Mouse (Mus musculus) neural tube, embryonic 14.5 days (tissue): ENCODE measurements around the gene Bri3bp. TPM values are rescaled to one million over a fixed set of nuclear protein-coding genes. Genes with fewer than 3 reads are reported as not detected.
"Not testable (repeated sequence)": the region's sequence is repeated elsewhere in the genome, so short reads cannot be mapped to it uniquely, and the experiment has no call there.

ENCODE experiments used
- ATAC-seq: fragments of 200-750 bp; cut with Nextera tagmentation; 2 replicates; pipeline ENCODE4 v1.8.0; 2017; ENCODE audit warnings: low read depth, mild to moderate bottlenecking, moderate TSS enrichment, moderate library complexity
- H3K27ac ChIP-seq: fragments of 300-500 bp; sonication (generic); 2 replicates; pipeline ENCODE4 v1.5.1; 2014; ENCODE audit warnings: low read depth, mild to moderate bottlenecking, control low read depth, low read length, moderate library complexity, mixed read lengths
- H3K27me3 ChIP-seq: fragments of 300-500 bp; sonication (generic); 2 replicates; pipeline ENCODE4 v1.6.1; 2014; ENCODE audit warnings: low read length; ENCODE audit not compliant: control insufficient read depth, insufficient read depth
- H3K36me3 ChIP-seq: fragments of 300-500 bp; sonication (generic); 2 replicates; pipeline ENCODE4 v1.6.1; 2014; ENCODE audit warnings: low read length, mixed read lengths; ENCODE audit not compliant: control insufficient read depth, insufficient read depth
- H3K4me1 ChIP-seq: fragments of 300-500 bp; sonication (generic); 2 replicates; pipeline ENCODE4 v1.6.1; 2014; ENCODE audit warnings: low read length; ENCODE audit not compliant: control insufficient read depth, insufficient read depth
- H3K4me2 ChIP-seq: fragments of 300-500 bp; sonication (generic); 2 replicates; pipeline ENCODE4 v1.6.1; 2014; ENCODE audit warnings: mild to moderate bottlenecking, low read depth, low read length, control low read depth
- H3K4me3 ChIP-seq: fragments of 300-500 bp; sonication (generic); 2 replicates; pipeline ENCODE4 v1.5.1; 2014; ENCODE audit warnings: low read depth, low read length, control low read depth, mixed read lengths
- H3K9ac ChIP-seq: fragments of 300-500 bp; sonication (generic); replicated peaks from 2 replicates; pipeline ENCODE4 v1.6.1; 2014; ENCODE audit warnings: low read depth, mild to moderate bottlenecking, control low read depth, low read length, mixed read lengths
- H3K9me3 ChIP-seq: fragments of 300-500 bp; sonication (generic); 2 replicates; pipeline ENCODE4 v1.6.1; 2016; ENCODE audit warnings: low read length; ENCODE audit not compliant: control insufficient read depth
- WGBS: fragments of 180-500 bp; shearing (Covaris S2); extraction: QIAGEN DNeasy Blood & Tissue Kit; methylation state at CpG from one replicate; pipeline ENCODE4 v1.1.7; 2014; 5-methylcytosine and 5-hydroxymethylcytosine counted together
- polyA plus RNA-seq: library from polyadenylated mRNA; unstranded; fragments of >200 nt; fragmentation: Nextera tagmentation; extraction: Ambion mirVana; gene quantifications from 2 replicates; pipeline ENCODE4 v1.2.1, GENCODE M21; 2014

Gene Bri3bp
- polyA plus RNA-seq, 1 experiment from 2014 or later: 40.5 TPM

GRCm38 (mm10) chr5:125485031-125485778 is 43.8 kb downstream of the Bri3bp start:
- WGBS: 93% methylated on average over 4 of the region's 4 CpGs
- no peak overlapping the region for H3K4me2 ChIP-seq
- no peak for ATAC-seq

GRCm38 (mm10) chr5:125486088-125486487 is 44.7 kb downstream of the Bri3bp start:
- Histone ChIP-seq H3K27ac (no peak overlapping the region), H3K36me3 (peaks cover 19% of the 10 kb centered on the region), H3K27me3 (no peaks in the 10 kb centered on the region), H3K4me3 (no peak overlapping the region), H3K4me1 (peaks cover 6% of the 10 kb centered on the region; the same call in 1 of the 2 replicates), H3K4me2 (no peak overlapping the region), H3K9ac (no peak overlapping the region), H3K9me3 (no peaks in the 10 kb centered on the region)
- WGBS: 92% methylated on average over 1 of the region's 1 CpGs
- no peak for ATAC-seq

More at GRCm38 (mm10) chr5:125485031-125485778, 43.8 kb downstream of the Bri3bp start:
- H3K36me3 ChIP-seq: peaks cover 19% of the 10 kb centered on the region
- no peak overlapping the region for H3K9ac ChIP-seq
- peaks cover 10% of the 10 kb centered on the region for H3K4me1 ChIP-seq
- no peaks in the 10 kb centered on the region for H3K9me3 ChIP-seq
- no peak overlapping the region for H3K4me3 ChIP-seq
- H3K27ac ChIP-seq: no peak overlapping the region
- H3K27me3 ChIP-seq: no peaks in the 10 kb centered on the region

GRCm38 (mm10) chr5:125487375-125488115 is 46.2 kb downstream of the Bri3bp start:
- WGBS: 51% methylated on average over 11 of the region's 11 CpGs

GRCm38 (mm10) chr5:125488116-125488455 is 46.7 kb downstream of the Bri3bp start:
- peaks cover 19% of the 10 kb centered on the region for H3K36me3 ChIP-seq

More at GRCm38 (mm10) chr5:125487375-125488115, 46.2 kb downstream of the Bri3bp start:
- no peak overlapping the region for H3K4me3 ChIP-seq
- H3K36me3 ChIP-seq: peaks cover 19% of the 10 kb centered on the region
- no peak overlapping the region for H3K9ac ChIP-seq
- peaks cover 6% of the 10 kb centered on the region; the same call in 1 of the 2 replicates for H3K4me1 ChIP-seq
- H3K9me3 ChIP-seq: no peaks in the 10 kb centered on the region
- ATAC-seq: no peak
- no peaks in the 10 kb centered on the region for H3K27me3 ChIP-seq
- H3K4me2 ChIP-seq: no peak overlapping the region
- H3K27ac ChIP-seq: 0 out of 2 replicates have a peak overlapping the region, but pooled peaks have one; percentile 34

GRCm38 (mm10) chr5:125488953-125489352 is 47.6 kb downstream of the Bri3bp start:
- not testable (repeated sequence) for H3K27me3 ChIP-seq, H3K9me3 ChIP-seq, H3K4me1 ChIP-seq, H3K4me3 ChIP-seq, H3K9ac ChIP-seq, ATAC-seq, H3K4me2 ChIP-seq, H3K27ac ChIP-seq
- H3K36me3 ChIP-seq: peaks cover 13% of the 10 kb centered on the region; the same call in 1 of the 2 replicates
- 92% methylated on average over 5 of the region's 5 CpGs for WGBS

More at GRCm38 (mm10) chr5:125488116-125488455, 46.7 kb downstream of the Bri3bp start:
- no peak for ATAC-seq
- Histone ChIP-seq H3K4me2 (no peak overlapping the region), H3K27me3 (no peaks in the 10 kb centered on the region), H3K9ac (no peak overlapping the region), H3K27ac (0 out of 2 replicates have a peak overlapping the region, but pooled peaks have one; percentile 34), H3K4me3 (no peak overlapping the region), H3K4me1 (peaks cover 6% of the 10 kb centered on the region; the same call in 1 of the 2 replicates), H3K9me3 (no peaks in the 10 kb centered on the region)
- WGBS: 75% methylated on average over 4 of the region's 4 CpGs

- Histone ChIP-seq H3K9ac (no peak overlapping the region), H3K9me3 (no peaks in the 10 kb centered on the region), H3K4me3 (no peak overlapping the region), H3K27ac (no peak overlapping the region), H3K27me3 (no peaks in the 10 kb centered on the region), H3K4me1 (peaks cover 6% of the 10 kb centered on the region; the same call in 1 of the 2 replicates), H3K4me2 (no peak overlapping the region), H3K36me3 (0 out of 2 replicates have a peak, but pooled peaks cover 8% of the 10 kb centered on the region)
- 94% methylated on average over 10 of the region's 10 CpGs for WGBS
- no peak for ATAC-seq
Observed at GRCm38 (mm10) chr5:125491107-125491506, 49.7 kb downstream of the Bri3bp start.

- 0 out of 2 replicates have a peak, but pooled peaks cover 8% of the 10 kb centered on the region for H3K36me3 ChIP-seq
- WGBS: 66% methylated on average over 17 of the region's 17 CpGs
- no peak for ATAC-seq
- no peaks in the 10 kb centered on the region for H3K27me3 ChIP-seq
- no peak overlapping the region for H3K4me3 ChIP-seq
- peaks cover 5% of the 10 kb centered on the region; the same call in 1 of the 2 replicates for H3K4me1 ChIP-seq
- H3K27ac ChIP-seq: no peak overlapping the region
- no peaks in the 10 kb centered on the region for H3K9me3 ChIP-seq
- H3K9ac ChIP-seq: no peak overlapping the region
- no peak overlapping the region for H3K4me2 ChIP-seq
Observed at GRCm38 (mm10) chr5:125492379-125493092, 51.2 kb downstream of the Bri3bp start.

GRCm38 (mm10) chr5:125493093-125493423 is 51.7 kb downstream of the Bri3bp start:
- Histone ChIP-seq H3K4me3 (no peak overlapping the region), H3K9ac (no peak overlapping the region), H3K4me1 (peaks cover 3% of the 10 kb centered on the region; the same call in 1 of the 2 replicates), H3K4me2 (no peak overlapping the region), H3K36me3 (0 out of 2 replicates have a peak, but pooled peaks cover 8% of the 10 kb centered on the region), H3K9me3 (no peaks in the 10 kb centered on the region), H3K27ac (no peak overlapping the region), H3K27me3 (no peaks in the 10 kb centered on the region)
- no peak for ATAC-seq
- WGBS: 69% methylated on average over 5 of the region's 5 CpGs
